In genomic region chr3:22152773-22153172, GRCm38 (mm10) we compare ENCODE assay signal across 27 mouse cellular contexts.
DNase-seq lines count a peak whose midpoint lies in the region; ATAC-seq lines count a peak whose summit lies in the region.
"Had no signal": no experiment of that assay in that cellular context is flagged by ENCODE, and none has a peak within 500 bp of the region (broad histone marks: within the 10 kb centered on the region; RNA-seq: fewer than 3 reads in every experiment).

No protein-coding gene starts in this region.

- H3K9ac ChIP-seq in hindbrain, embryonic 13.5 days: no peak overlapping the region
- no peak overlapping the region for H3K9ac ChIP-seq in kidney, embryonic 16.5 days (replicated peaks; ENCODE audit: low read length)
- H3K9ac ChIP-seq: forebrain, embryonic 15.5 days; heart, embryonic 13.5 days; kidney, embryonic 15.5 days; liver, embryonic 14.5 days; lung, embryonic 14.5 days; neural tube, embryonic 15.5 days had no signal

- H3K36me3 ChIP-seq in hindbrain, embryonic 13.5 days: peaks cover 5% of the 10 kb centered on the region
- H3K36me3 ChIP-seq in kidney, embryonic 16.5 days (ENCODE audit: insufficient read depth, low read length): no peaks in the 10 kb centered on the region
- H3K36me3 ChIP-seq: kidney, embryonic 15.5 days; neural tube, embryonic 15.5 days had no signal

- no peaks in the 10 kb centered on the region for H3K27me3 ChIP-seq in hindbrain, embryonic 13.5 days
- no peaks in the 10 kb centered on the region for H3K27me3 ChIP-seq in kidney, embryonic 16.5 days (ENCODE audit: insufficient read depth, low read length)
- H3K27me3 ChIP-seq: forebrain, embryonic 15.5 days; heart, embryonic 13.5 days; kidney, embryonic 15.5 days; neural tube, embryonic 15.5 days had no signal

- no peak overlapping the region for H3K4me3 ChIP-seq in hindbrain, embryonic 13.5 days
- no peak overlapping the region for H3K4me3 ChIP-seq in kidney, embryonic 16.5 days (ENCODE audit: low read length)
- H3K4me3 ChIP-seq: forebrain, embryonic 15.5 days; heart, embryonic 13.5 days; kidney, embryonic 15.5 days; neural tube, embryonic 15.5 days had no signal

- no peaks in the 10 kb centered on the region for H3K4me1 ChIP-seq in hindbrain, embryonic 13.5 days (replicated peaks)
- peaks cover 9% of the 10 kb centered on the region; the same call in 1 of the 2 replicates for H3K4me1 ChIP-seq in kidney, embryonic 16.5 days (ENCODE audit: insufficient read depth, low read length)
- H3K4me1 ChIP-seq: forebrain, embryonic 15.5 days; neural tube, embryonic 15.5 days had no signal

- ATAC-seq in activated CD4-positive, CD25-positive, alpha-beta regulatory T cell, adult 4 months: peak; percentile 85
- ATAC-seq in megakaryocyte, adult 5-6 weeks (ENCODE audit: poor library complexity, severe bottlenecking): peak; percentile 96
- no peak for ATAC-seq in hindbrain, embryonic 13.5 days (ENCODE audit: low FRiP score)
- ATAC-seq in kidney, embryonic 16.5 days (ENCODE audit: low FRiP score, low TSS enrichment): no peak
- ATAC-seq: forebrain, embryonic 15.5 days; hindbrain, embryonic 16.5 days; intestine, postnatal 0 days; midbrain, embryonic 16.5 days had no signal

- H3K4me2 ChIP-seq in hindbrain, embryonic 13.5 days: no peak overlapping the region
- no peak overlapping the region for H3K4me2 ChIP-seq in kidney, embryonic 16.5 days (replicated peaks; ENCODE audit: low read depth, low read length)
- H3K4me2 ChIP-seq: forebrain, embryonic 15.5 days; heart, embryonic 13.5 days; kidney, embryonic 15.5 days; lung, embryonic 14.5 days; neural tube, embryonic 15.5 days had no signal

- 91% methylated on average over 1 of the region's 1 CpGs for WGBS in hindbrain, embryonic 13.5 days
- WGBS in kidney, embryonic 16.5 days: 89% methylated on average over 1 of the region's 1 CpGs

- H3K27ac ChIP-seq in hindbrain, embryonic 13.5 days: no peak overlapping the region
- H3K27ac ChIP-seq in kidney, embryonic 16.5 days (ENCODE audit: low read length): no peak overlapping the region
- H3K27ac ChIP-seq: forebrain, embryonic 15.5 days; heart, embryonic 13.5 days; kidney, embryonic 15.5 days; liver, embryonic 14.5 days; neural tube, embryonic 15.5 days; stomach, postnatal 0 days had no signal

- intact Hi-C loops in left cerebral cortex, postnatal 14 days (cut with DNase I): no loop called here
- intact Hi-C loops in gastrocnemius, postnatal 36 days (cut with DNase I): no loop called here

- peak; percentile 18 for DNase-seq in thymus, postnatal 0 days (ENCODE audit: low spot score)
- DNase-seq in thymus, postnatal 4 days: no peak
- no peak for DNase-seq in left cerebral cortex, postnatal 14 days (ENCODE audit: low spot score in 2 of 2)
- DNase-seq in gastrocnemius, postnatal 36 days: no peak
- DNase-seq: adrenal gland, adult 2 months; cerebellum, adult 18-20 months; cerebellum, postnatal 36 days; gastrocnemius, postnatal 10 days; heart, adult 18-20 months; heart, postnatal 14 days; kidney, postnatal 4 days; lung, embryonic 14.5 days; lung, postnatal 36 days; thymus, adult 2 months had no signal

- H3K9me3 ChIP-seq in hindbrain, embryonic 13.5 days: 0 out of 2 replicates have a peak, but pooled peaks cover 7% of the 10 kb centered on the region
- H3K9me3 ChIP-seq in kidney, embryonic 16.5 days (ENCODE audit: low read length): peaks cover 3% of the 10 kb centered on the region; the same call in 1 of the 2 replicates
- H3K9me3 ChIP-seq: forebrain, embryonic 15.5 days; kidney, embryonic 15.5 days; neural tube, embryonic 15.5 days had no signal

Comparison
In these comparisons a context has a peak if more than half of its experiments do, and no peak if none do; other contexts are left out.
1. ATAC-seq: peak in activated CD4-positive, CD25-positive, alpha-beta regulatory T cell, adult 4 months (single experiment) and megakaryocyte, adult 5-6 weeks (single experiment); none in hindbrain, embryonic 13.5 days (single experiment) and kidney, embryonic 16.5 days (single experiment).